Mouse (Mus musculus) C2C12 (cell line): ENCODE measurements at regions not wholly inside any gene's neighbourhood (a gene's known extent, or its start where the extent isn't known, plus 50 kb on each side); places are given as distances from the start of the nearest gene placed in this dataset.

Source experiments
- CEBPB ChIP-seq: IDR thresholded peaks from one replicate; pipeline ENCODE4 v1.6.1; 2011; ENCODE audit warnings: low read depth, mild to moderate bottlenecking, control low read depth, moderate library complexity
- CTCF ChIP-seq: IDR thresholded peaks from one replicate; pipeline ENCODE4 v1.5.1; 2011; ENCODE audit not compliant: control insufficient read depth, insufficient read depth, insufficient read length
- FOSL1 ChIP-seq: IDR thresholded peaks from one replicate; pipeline ENCODE4 v1.8.0; 2011; ENCODE audit warnings: mild to moderate bottlenecking, low read length; ENCODE audit not compliant: poor library complexity, insufficient read depth, severe bottlenecking
- MAX ChIP-seq: IDR thresholded peaks from one replicate; pipeline ENCODE4 v1.6.1; 2011; ENCODE audit warnings: mild to moderate bottlenecking, control low read depth
- MYOD1 ChIP-seq: IDR thresholded peaks from one replicate; pipeline ENCODE4 v1.6.1; 2011; ENCODE audit warnings: low read depth; ENCODE audit not compliant: control insufficient read depth, insufficient read length
- MYOG ChIP-seq: IDR thresholded peaks from one replicate; pipeline ENCODE4 v1.6.1; 2011; ENCODE audit not compliant: control insufficient read depth, insufficient read length; ENCODE audit errors: extremely low read depth
- USF1 ChIP-seq: IDR thresholded peaks from one replicate; pipeline ENCODE4 v1.6.1; 2011; ENCODE audit warnings: low read depth, mild to moderate bottlenecking, control low read depth, moderate library complexity

DNA sequence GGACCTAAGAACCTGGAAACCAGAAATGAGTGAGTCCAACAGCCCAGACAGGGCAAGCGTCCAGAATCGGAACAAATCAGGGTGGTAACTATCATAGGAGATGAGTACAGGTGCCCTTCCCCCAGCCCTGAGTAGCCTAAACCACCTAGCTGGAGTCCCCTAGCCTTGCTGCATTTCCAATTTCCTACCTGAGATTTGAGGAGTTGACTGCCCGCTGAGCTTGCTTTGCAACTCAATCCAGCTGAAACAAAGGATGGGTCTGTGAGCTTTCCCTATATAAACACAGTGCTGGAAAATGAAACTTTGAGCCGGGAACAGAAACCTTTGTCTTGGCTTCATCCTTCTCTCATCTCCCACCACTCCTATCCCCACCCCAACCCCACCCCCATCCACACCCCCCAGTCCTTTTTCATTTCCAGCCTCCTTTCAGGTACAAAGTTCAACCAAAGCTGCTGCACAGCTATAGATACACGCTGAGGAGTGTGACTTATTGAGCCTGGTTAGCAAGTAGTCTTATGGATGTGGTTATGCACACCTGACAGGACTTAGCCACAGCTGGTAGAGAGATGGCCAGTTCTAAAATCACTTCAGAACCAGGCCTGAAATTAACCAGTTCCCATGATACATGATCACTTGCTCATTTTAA is 61.0 kb upstream of the Ccn6 start:
- TF ChIP-seq CTCF, result no peak
- no peak for TF ChIP-seq MAX
- TF ChIP-seq USF1, result no peak
- no peak for TF ChIP-seq MYOD1
- TF ChIP-seq MYOG, result no peak
- TF ChIP-seq CEBPB, result no peak
- TF ChIP-seq FOSL1, result no peak
